Comparison of ENCODE assay signal across 17 mouse cellular contexts in the genomic region with DNA sequence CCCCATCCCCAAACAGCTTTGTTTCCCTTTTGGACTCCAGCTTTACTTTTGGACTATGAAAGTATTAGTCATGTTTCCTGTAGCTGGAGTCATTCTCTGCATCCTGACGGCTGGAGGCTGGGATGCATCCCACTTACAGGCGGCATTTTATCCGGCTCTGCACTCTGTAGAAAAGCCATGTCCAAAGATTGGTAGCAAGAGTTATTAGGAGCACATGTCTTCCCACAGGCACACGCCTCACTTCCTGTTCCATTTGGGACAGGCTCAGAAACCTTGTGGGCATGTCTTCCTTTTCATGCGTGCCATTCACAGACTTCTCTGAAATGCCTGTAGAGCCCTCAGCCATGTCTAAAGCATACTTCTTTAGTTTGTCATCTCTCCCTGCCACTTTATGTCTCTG.
A peak's percentile ranks its signal among the peaks of the same experiment; 100 is the strongest.
DNase-seq lines count a peak whose midpoint lies in the region; ATAC-seq and TF ChIP-seq lines count a peak whose summit lies in the region.
"Had no signal": no experiment of that assay in that cellular context is flagged by ENCODE, and none has a peak within 500 bp of the region (broad histone marks: within the 10 kb centered on the region; RNA-seq: fewer than 3 reads in every experiment).

No protein-coding gene starts in this region.

- no peak overlapping the region for H3K4me3 ChIP-seq in liver, embryonic 13.5 days (replicated peaks)
- peak overlapping the region; percentile 46 for H3K4me3 ChIP-seq in bone marrow macrophage, adult 2 months (ENCODE audit: insufficient read depth, low read length)
- H3K4me3 ChIP-seq in macrophage (ENCODE audit: inconsistent target): no peak overlapping the region
- H3K4me3 ChIP-seq: liver, embryonic 15.5 days; neural tube, embryonic 15.5 days had no signal

- no peak for ATAC-seq in liver, embryonic 13.5 days (ENCODE audit: low read depth)
- ATAC-seq in erythroblast, adult 5-6 weeks (replicated peaks; ENCODE audit: low FRiP score, poor library complexity, severe bottlenecking): no peak

- 0 out of 2 replicates have a peak, but pooled peaks cover 6% of the 10 kb centered on the region for H3K9me3 ChIP-seq in liver, embryonic 13.5 days (replicated peaks)
- H3K9me3 ChIP-seq: G1E; liver, embryonic 15.5 days; neural tube, embryonic 15.5 days had no signal

- H3K79me2 ChIP-seq in macrophage (ENCODE audit: inconsistent target): peaks cover 34% of the 10 kb centered on the region

- no peak overlapping the region for H3K4me2 ChIP-seq in liver, embryonic 13.5 days
- H3K4me2 ChIP-seq: liver, embryonic 15.5 days; midbrain, embryonic 11.5 days; neural tube, embryonic 15.5 days had no signal

- 59% methylated on average over 5 of the region's 5 CpGs for WGBS in liver, embryonic 13.5 days (ENCODE audit: insufficient replicate concordance)
- 26% methylated on average over 5 of the region's 5 CpGs for WGBS in macrophage (ENCODE audit: missing documents)

- H3K27ac ChIP-seq in liver, embryonic 13.5 days: 0 out of 2 replicates have a peak overlapping the region, but pooled peaks have one; percentile 32
- peak overlapping the region; percentile 97 for H3K27ac ChIP-seq in bone marrow macrophage, adult 2 months (ENCODE audit: insufficient read depth, low read depth, low read length)
- peak overlapping the region; percentile 99 for H3K27ac ChIP-seq in macrophage
- H3K27ac ChIP-seq: liver, embryonic 15.5 days; neural tube, embryonic 15.5 days had no signal

- H3K36me3 ChIP-seq in liver, embryonic 13.5 days: no peaks in the 10 kb centered on the region
- H3K36me3 ChIP-seq in macrophage (ENCODE audit: inconsistent target): no peaks in the 10 kb centered on the region
- H3K36me3 ChIP-seq: G1E; liver, embryonic 15.5 days; neural tube, embryonic 15.5 days had no signal

- H3K9ac ChIP-seq in liver, embryonic 13.5 days: no peak overlapping the region
- H3K9ac ChIP-seq: liver, embryonic 15.5 days; neural tube, embryonic 15.5 days had no signal

- no peak for TF ChIP-seq POLR2A in bone marrow macrophage, adult 2 months (IDR thresholded peaks at IDR 0.05; ENCODE audit: borderline replicate concordance, low read depth, low read length)

- TF ChIP-seq CTCF in bone marrow macrophage, adult 2 months (IDR thresholded peaks at IDR 0.05; ENCODE audit: low read depth, low read length): no peak

- peaks cover 36% of the 10 kb centered on the region for H3K4me1 ChIP-seq in liver, embryonic 13.5 days (replicated peaks)
- H3K4me1 ChIP-seq in bone marrow macrophage, adult 2 months (ENCODE audit: control insufficient read depth, insufficient read depth, low read length): peaks cover 71% of the 10 kb centered on the region

- no peaks in the 10 kb centered on the region for H3K27me3 ChIP-seq in liver, embryonic 13.5 days
- H3K27me3 ChIP-seq: liver, embryonic 15.5 days; neural tube, embryonic 15.5 days had no signal

- DNase-seq in liver, embryonic 13.5 days: no peak
- DNase-seq in liver: no peak
- peak; percentile 42 to 54 for DNase-seq in heart, adult 9 months (ENCODE audit: low spot score in 2 of 2)
- DNase-seq in c-Kit-positive CD71-positive TER-119-positive erythroid progenitor cells, embryonic 14.5 days (ENCODE audit: low spot score): no peak
- DNase-seq in kidney, postnatal 25 days: no peak
- DNase-seq: adrenal gland, adult 8-10 months; cerebellum, adult 18-20 months; kidney, adult 11 months; spleen, adult 18-20 months; thymus, postnatal 14 days had no signal

Comparison
In these comparisons a context has a peak if more than half of its experiments do, and no peak if none do; other contexts are left out.
1. DNase-seq: peak in heart, adult 9 months (2 of 2); none in liver, embryonic 13.5 days (single experiment), liver (single experiment), c-Kit-positive CD71-positive TER-119-positive erythroid progenitor cells, embryonic 14.5 days (single experiment) and kidney, postnatal 25 days (0 of 2).
2. H3K27ac ChIP-seq: peak in every context shown above with its lines; median percentile 99 in macrophage; 97 in bone marrow macrophage, adult 2 months; 32 in liver, embryonic 13.5 days.